Mouse (Mus musculus) liver, adult 2 months (tissue): Measurements from ENCODE around the gene Mustn1. TPM values are rescaled to one million over a fixed set of nuclear protein-coding genes. Genes with fewer than 3 reads are reported as not detected.

Source experiments
- DNase-seq: peaks from one replicate; pipeline ENCODE4 v3.0.0-alpha.2; 2011; ENCODE audit warnings: low read depth, low spot score; ENCODE audit errors: extremely low read depth
- H3K27ac ChIP-seq: fragments of 200-500 bp; replicated peaks from 2 replicates; pipeline ENCODE4 v1.5.1; 2012; ENCODE audit warnings: low read depth, mild to moderate bottlenecking, control low read depth, inconsistent platforms, low read length; ENCODE audit not compliant: insufficient read depth
- H3K27me3 ChIP-seq: fragments of 200-500 bp; 2 replicates; pipeline ENCODE4 v1.6.1; 2012; ENCODE audit warnings: mild to moderate bottlenecking, moderate library complexity, low read length, inconsistent platforms; ENCODE audit not compliant: control insufficient read depth, insufficient read depth
- H3K36me3 ChIP-seq: fragments of 200-500 bp; 2 replicates; pipeline ENCODE4 v1.6.1; 2012; ENCODE audit warnings: low read length, inconsistent platforms; ENCODE audit not compliant: control insufficient read depth, insufficient read depth
- H3K4me1 ChIP-seq: fragments of 200-500 bp; 2 replicates; pipeline ENCODE4 v1.6.1; 2011; ENCODE audit warnings: low read length; ENCODE audit not compliant: control insufficient read depth, insufficient read depth
- H3K4me3 ChIP-seq: fragments of 200-500 bp; 2 replicates; pipeline ENCODE4 v1.5.1; 2011; ENCODE audit warnings: low read depth, mild to moderate bottlenecking, control low read depth, low read length, moderate library complexity; ENCODE audit not compliant: insufficient read depth
- H3K79me2 ChIP-seq: fragments of 200-500 bp; 2 replicates; pipeline ENCODE4 v1.6.1; 2012; ENCODE audit warnings: inconsistent platforms, mild to moderate bottlenecking, low read length, moderate library complexity; ENCODE audit not compliant: control insufficient read depth, insufficient read depth
- H3K9ac ChIP-seq: fragments of 200-500 bp; 2 replicates; pipeline ENCODE4 v1.6.1; 2012; ENCODE audit warnings: low read depth, mild to moderate bottlenecking, control low read depth, inconsistent platforms, low read length
- CTCF ChIP-seq: fragments of 200-500 bp; IDR thresholded peaks from 2 replicates; pipeline ENCODE4 v1.5.1; 2011; ENCODE audit warnings: low read depth, low read length, control low read depth
- POLR2A ChIP-seq: fragments of 200-500 bp; IDR thresholded peaks from 2 replicates; pipeline ENCODE4 v1.6.1; 2011; ENCODE audit warnings: low read length, control low read depth; ENCODE audit not compliant: insufficient read depth; ENCODE audit errors: extremely low read depth
- WGBS: fragments of 180-500 bp; shearing (Covaris S2); methylation state at CpG from one replicate; pipeline ENCODE4 v1.1.7; 2018; 5-methylcytosine and 5-hydroxymethylcytosine counted together
- polyA plus RNA-seq: library from polyadenylated mRNA; depleted of rRNA; stranded (reverse); fragments of >200 nt; gene quantifications from 2 replicates; pipeline ENCODE4 v1.2.3, GENCODE M21; 2012
- total RNA-seq: library from RNA; depleted of rRNA; stranded (reverse); fragments of >200 nt; gene quantifications from 2 replicates; pipeline ENCODE4 v1.2.3, GENCODE M21; 2014

Gene Mustn1
- total and polyA plus RNA-seq, 2 experiments, result 1.0 to 4.1 TPM

GRCm38 (mm10) chr14:30856885-30857507 lies 22.0 kb upstream of the Mustn1 start:
- Histone ChIP-seq H3K4me3 (no peak overlapping the region), H3K9ac (no peak overlapping the region), H3K36me3 (no peaks in the 10 kb centered on the region), H3K4me1 (peaks cover 8% of the 10 kb centered on the region), H3K79me2 (peaks cover 2% of the 10 kb centered on the region; the same call in 1 of the 2 replicates), H3K27ac (no peak overlapping the region), H3K27me3 (no peaks in the 10 kb centered on the region)
- TF ChIP-seq CTCF (no peak), POLR2A (no peak)
- WGBS, result 74% methylated on average over 10 of the region's 10 CpGs
- no peak for DNase-seq

DNA sequence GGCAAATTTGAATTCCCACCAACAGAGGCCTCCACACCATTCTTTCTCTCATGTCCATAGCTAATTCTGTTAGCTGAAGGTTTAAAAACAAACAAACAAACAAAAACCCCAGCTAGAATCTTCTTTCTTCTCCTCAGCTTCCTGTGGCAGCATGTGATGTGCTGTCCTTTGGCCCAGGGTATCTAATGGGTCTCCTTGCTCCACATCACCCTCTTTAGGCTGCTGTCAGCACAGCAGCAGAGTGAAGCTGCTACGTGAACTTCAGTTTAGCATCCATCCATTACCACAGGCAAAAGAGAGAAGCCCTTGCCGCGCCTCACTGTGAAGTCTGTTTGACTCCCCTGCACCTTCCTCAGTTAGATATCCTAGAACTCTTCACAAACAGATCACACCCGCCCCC lies 21.0 kb upstream of the Mustn1 start:
- no peaks in the 10 kb centered on the region for H3K36me3 ChIP-seq
- H3K4me1 ChIP-seq, result peaks cover 14% of the 10 kb centered on the region
- H3K4me3 ChIP-seq, result no peak overlapping the region
- H3K9ac ChIP-seq, result no peak overlapping the region
- TF ChIP-seq CTCF (peak; percentile 66; the same call in 1 of the 2 replicates), POLR2A (no peak)
- WGBS, result 67% methylated on average over 4 of the region's 4 CpGs
- H3K27ac ChIP-seq, result no peak overlapping the region
- DNase-seq, result peak; percentile 44
- H3K79me2 ChIP-seq, result peaks cover 2% of the 10 kb centered on the region; the same call in 1 of the 2 replicates
- H3K27me3 ChIP-seq, result no peaks in the 10 kb centered on the region

- Histone ChIP-seq H3K9ac (no peak overlapping the region), H3K27ac (peak overlapping the region; percentile 34)
Measured at GRCm38 (mm10) chr14:30861421-30862125, 17.4 kb upstream of the Mustn1 start.

DNA sequence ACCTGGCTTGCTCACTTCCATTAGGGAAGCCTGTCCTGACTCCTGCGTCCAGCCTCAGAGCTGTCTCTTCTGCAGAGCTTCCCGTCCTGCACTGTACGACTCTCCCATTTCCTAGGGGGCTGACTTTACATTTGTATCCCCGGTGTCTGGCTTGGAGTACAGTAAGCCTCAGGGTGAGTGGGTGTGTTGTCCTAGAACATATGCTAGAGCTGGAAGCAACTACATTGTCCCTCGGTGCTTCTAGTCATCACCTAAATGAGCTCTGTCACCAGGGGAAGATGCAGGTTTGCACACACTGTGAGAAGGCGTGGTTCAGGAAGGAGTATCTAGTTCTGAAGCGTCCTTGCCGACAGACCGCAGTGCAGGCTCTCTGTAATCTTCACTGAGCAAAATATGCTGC lies 16.6 kb upstream of the Mustn1 start:
- 62% methylated on average over 9 of the region's 9 CpGs for WGBS
- Histone ChIP-seq H3K36me3 (no peaks in the 10 kb centered on the region), H3K27me3 (no peaks in the 10 kb centered on the region), H3K9ac (no peak overlapping the region), H3K4me3 (no peak overlapping the region), H3K27ac (no peak overlapping the region; the same call in 1 of the 2 replicates), H3K4me1 (peaks cover 17% of the 10 kb centered on the region), H3K79me2 (0 out of 2 replicates have a peak, but pooled peaks cover 2% of the 10 kb centered on the region)
- TF ChIP-seq POLR2A (no peak), CTCF (no peak)
- no peak for DNase-seq

More at GRCm38 (mm10) chr14:30861421-30862125, 17.4 kb upstream of the Mustn1 start:
- H3K4me3 ChIP-seq, result no peak overlapping the region; the same call in 1 of the 2 replicates
- peak; percentile 98 for DNase-seq
- H3K79me2 ChIP-seq, result peaks cover 2% of the 10 kb centered on the region; the same call in 1 of the 2 replicates
- 21% methylated on average over 16 of the region's 16 CpGs for WGBS
- H3K4me1 ChIP-seq, result peaks cover 14% of the 10 kb centered on the region
- H3K27me3 ChIP-seq, result no peaks in the 10 kb centered on the region
- H3K36me3 ChIP-seq, result no peaks in the 10 kb centered on the region
- TF ChIP-seq POLR2A (no peak), CTCF (peak; percentile 37)

- Histone ChIP-seq H3K36me3 (no peaks in the 10 kb centered on the region), H3K79me2 (no peaks in the 10 kb centered on the region), H3K4me3 (no peak overlapping the region), H3K27me3 (no peaks in the 10 kb centered on the region), H3K4me1 (peaks cover 35% of the 10 kb centered on the region), H3K27ac (no peak overlapping the region), H3K9ac (no peak overlapping the region)
- no peak for DNase-seq
- TF ChIP-seq POLR2A (no peak), CTCF (peak; percentile 57)
- 83% methylated on average over 3 of the region's 3 CpGs for WGBS
Measured at GRCm38 (mm10) chr14:30865311-30865710, 13.7 kb upstream of the Mustn1 start.

- Histone ChIP-seq H3K27me3 (no peaks in the 10 kb centered on the region), H3K9ac (no peak overlapping the region), H3K36me3 (no peaks in the 10 kb centered on the region), H3K4me3 (no peak overlapping the region), H3K27ac (no peak overlapping the region), H3K4me1 (peaks cover 31% of the 10 kb centered on the region), H3K79me2 (no peaks in the 10 kb centered on the region)
- DNase-seq, result peak; percentile 66
- no peak for TF ChIP-seq POLR2A
- TF ChIP-seq CTCF, result peak; percentile 89
- WGBS, result 13% methylated on average over 5 of the region's 5 CpGs
Measured at GRCm38 (mm10) chr14:30867042-30867441, 12.0 kb upstream of the Mustn1 start.
